Mouse (Mus musculus): ENCODE results near the gene Psmb2.

Gene Psmb2

GRCm38 (mm10) chr4:126753268-126754230 is 76.1 kb downstream of the Psmb2 start, which contains the start of the genes Ncdn and AU040320:
Gene Ncdn (minus strand): TSS chr4:126753438.
Gene AU040320 (plus strand): TSS chr4:126753544.
- DNase-seq: peak; percentile 98

- DNase-seq: no peak
Observed at GRCm38 (mm10) chr4:126754231-126754611, 76.8 kb downstream of the Psmb2 start.

GRCm38 (mm10) chr4:126754736-126755374 is 77.4 kb downstream of the Psmb2 start:
- DNase-seq: no peak

GRCm38 (mm10) chr4:126756766-126757165 is 79.3 kb downstream of the Psmb2 start:
- DNase-seq: peak; percentile 42

- DNase-seq: no peak
Observed at GRCm38 (mm10) chr4:126758299-126758698, 80.9 kb downstream of the Psmb2 start.
